Mouse (Mus musculus): ENCODE measurements around the gene Mcfd2. TPM values are rescaled to one million over a fixed set of nuclear protein-coding genes. Genes with fewer than 3 reads are reported as not detected.

The Mcfd2 gene
- total RNA-seq, 2 experiments from 2014 or later = 22.9 to 26.3 TPM

GRCm38 (mm10) chr17:87288131-87288530, 22.4 kb upstream of the Mcfd2 start:
- DNase-seq = no peak

GRCm38 (mm10) chr17:87287197-87287777, 21.6 kb upstream of the Mcfd2 start:
- no peak for DNase-seq

- no peak for DNase-seq
Observed at GRCm38 (mm10) chr17:87286481-87287143, 20.9 kb upstream of the Mcfd2 start.

- no peak for DNase-seq
Observed at GRCm38 (mm10) chr17:87285731-87286465, 20.2 kb upstream of the Mcfd2 start.

GRCm38 (mm10) chr17:87284482-87285040, 18.8 kb upstream of the Mcfd2 start:
- no peak for DNase-seq

- DNase-seq = no peak
Observed at GRCm38 (mm10) chr17:87283755-87284481, 18.2 kb upstream of the Mcfd2 start.

- DNase-seq = peak; percentile 57
Observed at GRCm38 (mm10) chr17:87283055-87283754, 17.5 kb upstream of the Mcfd2 start.

- peak; percentile 100 for DNase-seq
Observed at GRCm38 (mm10) chr17:87282706-87283053, 16.9 kb upstream of the Mcfd2 start, which contains the start of gene Ttc7. Ttc7 (plus strand) TSS chr17:87282886.

GRCm38 (mm10) chr17:87282007-87282705, 16.4 kb upstream of the Mcfd2 start:
- DNase-seq = peak; percentile 90

- no peak for DNase-seq
Observed at GRCm38 (mm10) chr17:87275363-87276341, 9.9 kb upstream of the Mcfd2 start.

- no peak for DNase-seq
Observed at GRCm38 (mm10) chr17:87269454-87269853, 3.7 kb upstream of the Mcfd2 start.

GRCm38 (mm10) chr17:87264927-87265791, 576 bp downstream of the Mcfd2 start:
- no peak for DNase-seq

GRCm38 (mm10) chr17:87264054-87264830, 1.5 kb downstream of the Mcfd2 start:
- no peak for DNase-seq

- no peak for DNase-seq
Observed at GRCm38 (mm10) chr17:87263401-87263800, 2.3 kb downstream of the Mcfd2 start.

- DNase-seq = no peak
Observed at GRCm38 (mm10) chr17:87255672-87256071, 10.1 kb downstream of the Mcfd2 start.

GRCm38 (mm10) chr17:87254384-87254783, 11.4 kb downstream of the Mcfd2 start:
- DNase-seq = no peak

- DNase-seq = no peak
Observed at GRCm38 (mm10) chr17:87246103-87246502, 19.6 kb downstream of the Mcfd2 start.

GRCm38 (mm10) chr17:87237826-87238225, 27.9 kb downstream of the Mcfd2 start:
- DNase-seq = no peak

Data from gastrocnemius, postnatal 10 days (tissue).